Mouse (Mus musculus): ENCODE results near the gene Tmod3. TPM values are rescaled to one million over a fixed set of nuclear protein-coding genes. Genes with fewer than 3 reads are reported as not detected.

Tmod3 gene
- 10 to 100 TPM; 68.7 to 78.5 TPM for total RNA-seq (2021)
- long read RNA-seq, experiment 1, transcript Tmod3-201 (10 exons, 3,667 nt): major isoform, 13 of 24 reads
- long read RNA-seq, experiment 1, partial matches to known transcripts: 3 of 24 reads
- long read RNA-seq, experiment 1, other reads (novel, unspliced or antisense): 8 of 24 reads
- long read RNA-seq, experiment 2, transcript Tmod3-201 (10 exons, 3,667 nt): major isoform, 7 of 9 reads
- long read RNA-seq, experiment 2, partial matches to known transcripts: 0 of 9 reads
- long read RNA-seq, experiment 2, other reads (novel, unspliced or antisense): 2 of 9 reads

- peak; percentile 97 to 98 for DNase-seq
Measured at GRCm38 (mm10) chr9:75559512-75560012, at the start of gene Tmod3. Gene Tmod3 (minus strand): TSS chr9:75559657.

- DNase-seq: no peak
Measured at GRCm38 (mm10) chr9:75607496-75607895, 48.0 kb upstream of the Tmod3 start.

DNA sequence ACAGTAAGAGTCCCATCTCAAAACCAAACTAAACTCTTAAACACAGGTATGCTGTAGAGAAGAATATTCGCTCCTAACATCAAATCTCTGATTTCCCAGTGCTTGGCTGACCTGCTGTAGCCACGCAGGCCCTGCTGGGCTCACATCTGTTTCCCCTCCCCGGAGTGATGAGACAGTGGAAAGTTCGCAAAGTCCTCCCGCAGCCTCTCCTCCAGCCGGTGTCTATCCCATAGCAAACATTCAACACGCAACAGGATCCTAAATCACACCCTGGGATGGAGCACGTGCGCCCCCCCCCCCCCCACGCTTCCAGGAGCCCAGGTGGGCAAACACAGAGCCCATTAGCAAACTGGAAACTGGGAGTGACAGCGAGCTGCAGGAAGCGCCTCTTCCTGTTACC is 42.1 kb upstream of the Tmod3 start:
- no peak for DNase-seq

DNA sequence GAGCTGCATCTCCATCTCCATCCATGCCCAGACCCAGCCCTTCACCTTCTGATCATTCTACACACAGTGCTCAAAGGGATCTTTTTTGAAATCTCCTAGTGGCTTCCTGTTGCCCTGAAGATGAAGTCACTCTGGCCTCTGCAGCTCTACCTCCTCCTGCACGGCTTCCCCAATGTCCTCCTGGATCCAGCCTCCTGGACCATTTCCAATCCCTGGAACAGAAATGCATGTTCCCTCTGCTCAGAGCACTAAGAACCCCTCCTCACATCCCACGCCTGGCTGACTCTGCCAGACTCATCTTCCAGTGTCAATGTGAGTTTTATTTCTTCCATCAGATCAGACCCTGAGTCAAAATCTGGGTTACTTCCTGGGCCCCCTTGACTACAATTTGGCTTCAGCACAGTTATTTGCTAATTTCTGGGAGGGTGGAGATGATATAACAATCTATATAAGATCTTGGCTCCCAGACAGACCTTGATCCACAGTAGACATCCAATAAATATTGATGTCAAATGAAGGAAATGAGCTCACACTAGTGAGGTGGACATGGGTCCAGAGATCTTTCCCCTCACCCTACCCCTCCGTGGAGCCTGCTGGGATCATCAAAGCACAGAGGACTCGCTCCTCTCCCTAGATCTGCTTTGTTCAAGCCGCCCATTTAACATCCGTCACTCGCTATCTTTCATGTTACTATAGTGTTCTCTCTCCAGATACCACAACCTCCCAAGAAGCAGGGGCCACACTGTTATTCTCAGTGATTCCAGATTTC is 40.9 kb upstream of the Tmod3 start:
- DNase-seq: no peak

- peak; percentile 15 to 30 for DNase-seq
Measured at GRCm38 (mm10) chr9:75599191-75599841, 39.9 kb upstream of the Tmod3 start.

- DNase-seq: no peak
Measured at GRCm38 (mm10) chr9:75597596-75597995, 38.1 kb upstream of the Tmod3 start.

DNA sequence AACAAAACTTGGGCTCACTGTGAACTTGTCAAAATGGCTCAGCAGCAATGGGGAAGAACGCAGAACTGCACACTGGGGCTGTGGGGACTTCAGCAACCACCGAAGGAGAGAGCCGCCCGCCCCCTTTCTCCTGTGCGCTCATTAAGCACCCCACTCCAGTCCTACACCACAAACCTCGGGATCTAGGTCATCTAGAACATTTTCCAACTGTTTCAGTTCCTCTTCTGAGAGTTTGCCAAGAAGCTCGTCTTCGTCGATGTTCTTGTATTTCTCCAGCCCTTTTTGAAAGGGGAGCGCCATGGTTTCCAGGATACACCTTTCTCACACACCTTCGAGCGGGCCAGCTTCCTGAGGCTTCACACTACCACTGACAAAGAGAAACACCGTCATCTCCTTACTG is 37.6 kb upstream of the Tmod3 start:
- no peak for DNase-seq

DNA sequence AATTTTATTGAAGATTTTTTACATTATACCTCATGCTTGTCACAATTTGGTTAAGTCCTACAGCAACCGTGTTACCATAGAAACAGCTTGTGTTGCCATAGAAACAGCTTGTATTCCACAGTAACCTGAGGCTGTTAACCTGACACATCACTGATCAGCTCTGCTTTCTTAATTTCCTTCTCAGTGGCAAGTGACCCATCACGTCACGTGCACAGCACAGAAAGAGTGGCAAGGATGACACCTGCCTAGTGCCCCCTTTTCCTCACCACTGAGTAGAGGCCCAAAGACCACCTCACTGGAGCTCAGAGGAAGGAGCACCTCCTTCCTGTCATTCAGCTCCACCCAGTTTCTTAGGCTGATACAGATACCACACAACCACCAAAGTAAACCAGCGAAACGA is 34.0 kb upstream of the Tmod3 start:
- no peak for DNase-seq

DNA sequence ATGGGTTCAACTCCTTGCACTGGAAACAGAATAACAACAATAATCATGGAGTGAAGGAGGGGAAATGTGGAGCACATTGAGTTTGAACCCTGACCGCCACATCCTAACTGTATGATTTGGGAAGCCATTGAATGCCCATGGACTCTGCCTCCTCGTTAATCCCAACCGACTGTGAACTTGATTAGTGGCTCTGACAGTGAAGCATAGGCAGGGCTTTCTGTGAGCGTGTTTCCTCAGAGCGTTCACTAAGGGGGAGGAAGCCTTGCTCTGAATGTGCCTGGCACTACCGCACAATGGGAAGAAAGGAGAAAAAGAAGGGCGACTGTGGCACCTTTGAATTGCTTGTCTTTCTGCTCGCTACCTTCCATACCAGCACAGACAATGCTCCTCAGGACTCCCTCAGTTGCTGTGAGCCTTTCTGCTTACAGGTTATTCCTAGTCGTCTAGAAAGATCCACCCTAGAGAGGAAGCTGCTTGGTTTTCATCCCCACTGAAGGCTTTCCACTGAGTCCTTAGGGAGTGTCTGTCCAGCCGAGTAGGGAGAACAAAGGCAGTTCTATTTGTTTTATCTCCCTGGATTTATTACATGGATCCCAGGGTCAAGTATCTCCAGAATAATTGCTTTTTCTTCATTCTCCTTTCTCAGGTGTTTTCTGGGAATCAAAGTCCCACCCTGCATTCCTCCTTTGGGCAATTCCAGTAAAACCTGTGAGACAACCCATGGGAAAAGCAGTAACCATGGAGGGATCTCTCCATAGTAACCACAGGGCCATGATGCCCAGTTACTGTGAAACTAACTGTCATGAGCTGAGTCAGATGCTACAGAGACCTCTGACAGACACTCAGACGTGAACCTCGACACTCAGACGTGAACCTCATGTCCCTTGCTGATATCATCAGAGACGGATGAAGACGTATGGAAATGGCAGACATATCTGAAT is 30.7 kb upstream of the Tmod3 start:
- DNase-seq: no peak

DNA sequence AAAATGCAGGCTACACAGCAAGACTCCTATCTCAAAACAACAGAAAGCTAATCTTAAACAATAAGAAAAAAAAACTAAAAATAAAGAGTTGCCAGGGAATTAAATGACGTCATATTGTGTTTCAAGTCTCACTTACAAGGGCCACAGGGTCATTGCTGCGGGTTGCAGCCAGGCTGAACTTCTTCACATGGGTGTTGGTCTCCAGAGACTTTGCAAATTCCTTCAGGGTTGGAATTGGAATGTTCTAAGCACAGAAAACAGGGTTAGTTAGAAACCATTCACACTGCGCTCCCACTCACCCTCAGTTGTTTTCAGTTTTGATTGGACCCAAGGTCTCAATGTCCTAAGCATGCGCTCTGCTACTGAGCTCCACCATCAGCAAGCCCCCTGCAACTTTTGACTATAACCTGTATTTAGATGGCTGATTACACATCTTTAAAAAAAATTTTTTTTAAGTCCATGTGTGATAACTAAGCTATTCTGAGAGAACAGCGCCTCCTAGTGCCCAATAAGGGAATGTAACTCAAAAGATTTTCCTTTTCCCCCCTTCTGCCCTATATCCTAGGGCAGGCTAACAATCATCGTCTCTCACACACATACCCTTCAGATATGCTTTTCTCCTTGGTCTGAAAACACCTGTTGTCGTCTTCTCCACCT is 22.4 kb upstream of the Tmod3 start:
- peak in 1 of 2 experiments; percentile 27 for DNase-seq

GRCm38 (mm10) chr9:75579321-75579720 is 19.9 kb upstream of the Tmod3 start:
- no peak for DNase-seq

- no peak for DNase-seq
Measured at GRCm38 (mm10) chr9:75571036-75571942, 11.8 kb upstream of the Tmod3 start.

- no peak for DNase-seq
Measured at GRCm38 (mm10) chr9:75568399-75568798, 8.9 kb upstream of the Tmod3 start.

GRCm38 (mm10) chr9:75564892-75565291 is 5.4 kb upstream of the Tmod3 start:
- DNase-seq: no peak

- DNase-seq: no peak
Measured at GRCm38 (mm10) chr9:75563622-75564021, 4.2 kb upstream of the Tmod3 start.

DNA sequence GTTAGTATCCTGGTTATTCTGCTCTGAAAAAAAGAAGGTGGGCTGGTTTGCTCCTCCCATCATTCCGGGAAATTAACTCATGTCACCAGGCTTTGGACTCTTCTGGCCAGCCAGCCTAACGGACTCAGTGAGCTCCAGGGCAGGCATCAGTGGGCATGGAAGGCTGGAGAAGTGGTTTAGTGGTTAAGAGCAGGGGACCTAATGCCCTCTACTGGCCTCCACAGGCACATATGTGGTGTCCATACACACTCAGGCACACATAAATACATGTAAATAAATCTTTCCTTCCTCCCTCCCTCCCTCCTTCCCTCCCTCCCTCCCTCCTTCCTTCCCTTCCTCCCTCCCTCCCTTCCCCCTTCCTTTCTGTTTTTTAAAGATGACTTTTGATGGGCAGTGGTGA is 3.7 kb upstream of the Tmod3 start:
- DNase-seq: no peak

DNA sequence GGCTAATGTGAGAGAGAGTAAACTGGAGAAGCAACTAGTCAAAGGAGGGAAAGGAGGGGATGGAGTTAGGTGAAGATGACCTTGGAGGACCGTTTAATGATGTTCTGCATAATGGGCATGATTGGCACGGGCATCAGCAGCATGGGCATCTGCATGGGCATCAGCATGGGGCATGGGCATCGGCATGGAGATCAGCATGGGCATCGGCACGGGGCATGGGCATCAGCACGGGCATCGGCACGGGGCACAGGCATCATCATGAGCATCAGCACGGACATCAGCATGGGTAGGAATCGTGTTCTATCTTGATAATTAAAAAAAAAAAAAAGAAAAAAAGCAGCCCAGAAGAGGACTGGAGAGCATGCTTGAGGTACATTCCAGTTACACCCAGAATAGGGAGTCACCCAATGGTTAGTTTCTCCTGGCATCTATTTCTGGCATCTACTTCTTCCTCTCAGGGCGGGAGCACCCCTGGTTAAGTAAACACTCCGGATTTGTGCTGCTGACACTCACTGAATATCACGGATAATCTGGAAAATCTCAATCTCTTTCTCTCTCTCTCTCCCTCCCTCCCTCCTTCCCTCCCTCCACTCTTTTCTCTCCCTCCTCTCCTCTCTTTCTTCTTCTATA is 1.7 kb upstream of the Tmod3 start:
- no peak for DNase-seq

GRCm38 (mm10) chr9:75560353-75560752 is 896 bp upstream of the Tmod3 start:
- no peak for DNase-seq

DNA sequence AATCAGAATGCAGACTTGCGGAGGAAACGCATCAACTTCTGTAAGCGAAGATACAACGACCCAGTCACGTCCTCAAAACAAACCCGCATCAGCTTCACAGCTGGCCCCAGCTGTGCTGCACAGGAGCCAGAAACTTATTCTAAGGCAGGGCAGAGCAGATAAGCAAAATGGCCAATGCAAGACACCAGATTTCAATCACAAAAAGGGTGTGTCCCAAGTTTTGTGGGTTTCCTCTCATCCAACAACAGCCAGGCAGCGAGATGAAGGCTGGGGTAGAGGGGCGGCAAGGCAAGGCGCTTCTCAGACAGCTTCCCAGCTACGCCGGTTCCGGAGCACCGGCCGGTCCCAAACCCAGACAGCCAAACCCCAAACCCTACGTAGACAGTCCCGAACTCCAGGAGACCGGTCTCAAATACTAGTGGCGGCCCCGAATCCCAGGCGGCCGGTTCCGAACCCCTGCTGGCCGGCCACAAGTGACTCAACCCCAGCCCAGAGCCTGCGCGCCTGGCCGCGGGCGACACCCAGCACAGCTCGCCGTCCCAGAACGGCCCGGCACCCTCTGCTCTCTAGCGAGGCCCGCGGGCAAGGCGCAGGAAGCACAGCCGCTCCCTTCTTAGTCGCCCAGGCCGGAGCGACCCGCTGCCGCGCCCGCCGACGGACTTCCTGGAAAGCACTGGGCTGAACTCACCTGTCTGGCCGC is 495 bp downstream of the Tmod3 start:
- peak; percentile 78 to 79 for DNase-seq

All from adrenal gland, postnatal 36 days (tissue).